Mouse (Mus musculus) liver, adult 2 months (tissue): ENCODE data around the gene Il10.

ENCODE experiments used
- CTCF ChIP-seq: fragments of 200-500 bp; IDR thresholded peaks from 2 replicates; pipeline ENCODE4 v1.5.1; 2011; ENCODE audit warnings: low read depth, low read length, control low read depth
- POLR2A ChIP-seq: fragments of 200-500 bp; IDR thresholded peaks from 2 replicates; pipeline ENCODE4 v1.6.1; 2011; ENCODE audit warnings: low read length, control low read depth; ENCODE audit not compliant: insufficient read depth; ENCODE audit errors: extremely low read depth

- no peak for TF ChIP-seq POLR2A
- TF ChIP-seq CTCF, result no peak
Observed at GRCm38 (mm10) chr1:130990448-130990847, 29.2 kb upstream of the Il10 start.
